Mouse (Mus musculus) lung, embryonic 16.5 days (tissue): ENCODE measurements around the gene Hypm. TPM values are rescaled to one million over a fixed set of nuclear protein-coding genes. Genes with fewer than 3 reads are reported as not detected.

Experiments
- polyA plus RNA-seq: library from polyadenylated mRNA; unstranded; fragments of >200 nt; fragmentation: Nextera tagmentation; extraction: Ambion mirVana; gene quantifications from 2 replicates; pipeline ENCODE4 v1.2.1, GENCODE M21; 2015

The Hypm gene
- polyA plus RNA-seq, 1 experiment from 2014 or later = not detected

Other genes starting within 250 kb of the Hypm start
- 75.4 and 77.1 TPM in 2 replicates for gene Dynlt3, start 183.9 kb upstream of the Hypm start, polyA plus RNA-seq
- not detected in 2 replicates for gene H2al3, start 2.8 kb downstream of the Hypm start, polyA plus RNA-seq
- gene Sytl5, start 38.7 kb downstream of the Hypm start, polyA plus RNA-seq = 0.45 and 0.75 TPM in 2 replicates